Mouse (Mus musculus): ENCODE measurements around the gene Rrp1b.
"Not testable (repeated sequence)": the region's sequence is repeated elsewhere in the genome, so short reads cannot be mapped to it uniquely, and the experiment has no call there.

Rrp1b gene

GRCm38 (mm10) chr17:32024671-32025073 is 11.2 kb upstream of the Rrp1b start:
- in situ Hi-C loops (cut with MboI; ENCODE audit: low pct_unique_long_range_greater_than_20kb in 1 of 2, low sequenced_read_pairs in 2 of 2, unreplicated experiment in 1 of 2), result loop anchor here (5.0 kb wide), 1 partner anchor 347 kb away; the partner anchor contains the start of gene Cryaa (in 2 of the 2)

DNA sequence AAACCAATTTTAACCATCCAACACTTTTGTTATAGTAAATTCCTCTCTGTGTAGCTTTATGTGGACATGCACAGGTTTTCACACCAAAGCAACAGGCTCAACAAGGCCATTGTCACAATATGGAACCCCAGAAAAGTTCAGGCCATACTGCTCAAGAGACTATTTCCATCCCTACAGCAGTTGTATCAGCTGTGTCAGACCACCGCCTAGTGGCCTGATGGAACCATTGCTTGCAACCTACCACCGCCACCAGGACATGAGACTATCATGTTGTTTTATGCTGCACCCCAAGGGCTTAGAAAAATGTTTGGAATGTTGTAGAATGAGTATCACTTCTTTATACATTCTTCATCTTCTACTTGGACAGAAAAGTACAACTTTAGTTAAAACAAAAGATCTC is 10.5 kb upstream of the Rrp1b start:
- in situ Hi-C loops (cut with MboI; ENCODE audit: low pct_unique_long_range_greater_than_20kb in 1 of 2, low sequenced_read_pairs in 2 of 2, unreplicated experiment in 1 of 2), result loop anchor here in 1 of 2 experiments (5.0 kb wide), 1 partner anchor 348 kb away; the partner anchor contains the start of gene Cryaa

- in situ Hi-C loops (cut with MboI; ENCODE audit: low pct_unique_long_range_greater_than_20kb in 1 of 2, low sequenced_read_pairs in 2 of 2, unreplicated experiment in 1 of 2), result loop anchor here in 1 of 2 experiments (5.0 kb wide), 1 partner anchor 350 kb away; the partner anchor contains the start of gene Cryaa
Measured at GRCm38 (mm10) chr17:32027666-32028065, 8.2 kb upstream of the Rrp1b start.

- in situ Hi-C loops (cut with MboI; ENCODE audit: low pct_unique_long_range_greater_than_20kb in 1 of 2, low sequenced_read_pairs in 2 of 2, unreplicated experiment in 1 of 2), result loop anchor here in 1 of 2 experiments (5.0 kb wide), 1 partner anchor 351 kb away; the partner anchor contains the start of gene Cryaa
Measured at GRCm38 (mm10) chr17:32028301-32028700, 7.6 kb upstream of the Rrp1b start.

- in situ Hi-C loops (cut with MboI; ENCODE audit: low pct_unique_long_range_greater_than_20kb in 1 of 2, low sequenced_read_pairs in 2 of 2, unreplicated experiment in 1 of 2), result no loop called here
Measured at GRCm38 (mm10) chr17:32031684-32032083, 4.2 kb upstream of the Rrp1b start.

DNA sequence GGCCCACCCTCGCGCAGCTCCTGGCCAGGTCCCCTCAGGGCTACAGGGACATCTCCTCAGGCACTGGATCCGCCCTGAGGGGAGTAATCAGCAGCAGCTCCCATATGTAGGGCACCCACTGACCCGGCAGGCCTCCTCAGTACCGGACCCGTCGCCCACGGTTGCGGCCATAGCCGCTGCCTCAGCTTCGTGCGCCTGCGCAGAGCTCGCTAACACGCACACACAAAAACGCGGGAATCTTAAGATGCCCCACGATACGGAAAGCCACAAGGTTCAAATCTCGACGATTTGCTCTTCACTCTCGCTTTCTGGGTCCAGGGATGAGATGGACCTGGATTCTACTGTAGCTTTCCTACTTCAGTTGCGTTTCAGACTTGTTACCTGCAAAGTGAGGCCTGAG is 1.6 kb upstream of the Rrp1b start:
- in situ Hi-C loops (cut with MboI; ENCODE audit: low pct_unique_long_range_greater_than_20kb in 1 of 2, low sequenced_read_pairs in 2 of 2, unreplicated experiment in 1 of 2), result no loop called here

- in situ Hi-C loops (cut with MboI; ENCODE audit: low pct_unique_long_range_greater_than_20kb in 1 of 2, low sequenced_read_pairs in 2 of 2, unreplicated experiment in 1 of 2), result no loop called here
Measured at GRCm38 (mm10) chr17:32036509-32037438, 874 bp downstream of the Rrp1b start.

DNA sequence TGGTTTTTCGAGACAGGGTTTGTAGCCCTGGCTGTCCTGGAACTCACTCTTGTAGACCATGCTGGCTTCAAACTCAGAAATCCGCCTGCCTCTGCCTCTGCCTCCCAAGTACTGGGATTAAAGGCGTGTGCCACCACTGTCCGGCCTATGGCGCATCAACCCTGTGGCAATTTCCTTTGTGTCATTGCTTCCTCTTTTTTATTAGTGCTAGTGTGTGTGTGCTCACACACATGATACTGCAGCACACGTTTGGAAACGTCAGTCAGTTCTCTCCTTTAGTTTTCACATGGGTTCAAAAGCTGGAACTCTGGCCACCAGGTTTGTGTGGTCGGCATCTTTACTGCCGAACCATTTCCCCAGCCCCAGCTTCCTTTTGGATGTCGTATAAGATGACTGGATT is 4.4 kb downstream of the Rrp1b start:
- in situ Hi-C loops (cut with MboI; ENCODE audit: low pct_unique_long_range_greater_than_20kb in 1 of 2, low sequenced_read_pairs in 2 of 2, unreplicated experiment in 1 of 2), result no loop called here

- in situ Hi-C loops (cut with MboI; ENCODE audit: low pct_unique_long_range_greater_than_20kb in 1 of 2, low sequenced_read_pairs in 2 of 2, unreplicated experiment in 1 of 2), result no loop called here
Measured at GRCm38 (mm10) chr17:32046541-32046940, 10.6 kb downstream of the Rrp1b start.

DNA sequence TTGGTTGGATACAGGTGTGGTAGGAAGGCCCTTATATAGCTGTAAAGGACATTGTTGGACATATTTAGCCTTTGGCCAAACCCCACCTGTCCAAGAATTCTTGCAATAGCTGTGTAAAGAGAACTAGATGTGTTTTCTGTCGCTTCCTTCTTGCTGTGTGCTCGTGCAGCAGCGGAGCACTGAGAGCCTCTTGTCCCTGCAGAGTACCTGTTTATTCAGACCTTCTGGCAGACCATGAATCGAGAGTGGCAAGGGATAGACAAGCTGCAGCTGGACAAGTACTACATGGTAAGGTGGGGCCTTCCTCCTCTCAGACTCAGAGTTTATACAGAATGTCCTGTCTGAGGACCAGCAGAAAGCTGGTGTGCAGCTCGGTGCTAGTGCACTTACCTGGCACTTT is 12.5 kb downstream of the Rrp1b start:
- in situ Hi-C loops (cut with MboI; ENCODE audit: low pct_unique_long_range_greater_than_20kb in 1 of 2, low sequenced_read_pairs in 2 of 2, unreplicated experiment in 1 of 2), result no loop called here

DNA sequence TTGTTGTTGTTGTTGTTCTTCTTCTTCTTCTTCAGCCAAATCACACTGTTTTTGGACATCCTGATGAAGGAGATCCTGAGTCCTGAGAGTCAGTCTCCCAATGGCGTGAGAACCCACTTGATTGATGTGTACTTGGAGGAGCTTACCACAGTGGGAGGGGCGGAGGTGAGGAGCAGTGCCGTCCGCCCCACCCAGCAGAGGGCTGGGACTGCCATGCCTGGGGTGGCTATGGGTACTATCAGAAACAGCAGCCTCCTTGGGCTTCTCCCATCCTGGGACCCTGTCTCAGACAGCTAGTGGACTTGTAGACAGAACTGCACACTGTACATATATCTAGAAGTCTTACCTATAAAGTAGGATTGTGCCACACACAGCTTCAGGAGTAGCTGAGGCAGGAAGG is 14.0 kb downstream of the Rrp1b start:
- in situ Hi-C loops (cut with MboI; ENCODE audit: low pct_unique_long_range_greater_than_20kb in 1 of 2, low sequenced_read_pairs in 2 of 2, unreplicated experiment in 1 of 2), result no loop called here

DNA sequence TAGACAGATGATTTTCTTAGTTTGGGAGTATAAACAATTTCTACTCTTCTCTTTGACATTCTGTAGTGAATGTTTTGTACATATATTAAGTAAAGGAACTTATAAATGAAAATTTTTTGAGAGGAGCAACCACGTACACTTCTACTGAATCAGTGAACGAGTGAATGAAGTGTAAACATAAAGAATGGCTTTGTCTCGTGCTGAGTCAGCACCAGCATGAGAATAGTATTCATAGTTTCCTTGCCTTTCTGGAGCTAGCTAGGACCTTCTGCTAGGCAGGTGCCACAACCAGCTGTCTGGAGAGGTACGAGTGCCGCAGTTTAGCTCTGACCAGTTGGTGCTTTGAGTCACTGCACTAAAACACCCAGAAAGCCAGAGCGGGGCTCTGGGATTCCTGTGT is 14.7 kb downstream of the Rrp1b start:
- in situ Hi-C loops (cut with MboI; ENCODE audit: low pct_unique_long_range_greater_than_20kb in 1 of 2, low sequenced_read_pairs in 2 of 2, unreplicated experiment in 1 of 2), result no loop called here

- in situ Hi-C loops (cut with MboI; ENCODE audit: low pct_unique_long_range_greater_than_20kb in 1 of 2, low sequenced_read_pairs in 2 of 2, unreplicated experiment in 1 of 2), result no loop called here
Measured at GRCm38 (mm10) chr17:32052237-32053080, 16.6 kb downstream of the Rrp1b start.

DNA sequence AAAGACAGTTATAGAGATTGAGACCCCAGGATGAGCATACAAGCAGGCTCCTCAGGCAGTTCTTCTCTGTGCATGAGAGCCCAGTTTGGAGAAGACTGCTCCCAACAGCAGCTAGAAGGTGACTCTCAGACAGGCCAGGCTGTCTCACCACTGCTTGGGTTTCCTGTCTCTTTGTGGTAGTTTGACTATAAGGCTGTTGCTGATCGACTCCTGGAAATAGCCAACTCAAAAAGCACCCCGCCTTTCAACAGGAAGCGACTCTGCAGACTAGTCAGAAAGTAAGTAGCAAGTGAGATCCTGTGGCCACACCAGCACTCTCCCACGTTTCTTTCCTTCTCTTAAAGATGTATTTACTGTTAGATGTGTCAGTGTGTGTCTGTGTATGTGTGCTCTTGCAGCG is 17.8 kb downstream of the Rrp1b start:
- in situ Hi-C loops (cut with MboI; ENCODE audit: low pct_unique_long_range_greater_than_20kb in 1 of 2, low sequenced_read_pairs in 2 of 2, unreplicated experiment in 1 of 2), result no loop called here

- in situ Hi-C loops (cut with MboI; ENCODE audit: low pct_unique_long_range_greater_than_20kb in 1 of 2, low sequenced_read_pairs in 2 of 2, unreplicated experiment in 1 of 2), result no loop called here
Measured at GRCm38 (mm10) chr17:32057843-32058242, 21.9 kb downstream of the Rrp1b start.

GRCm38 (mm10) chr17:32059084-32059483 is 23.2 kb downstream of the Rrp1b start:
- in situ Hi-C loops (cut with MboI; ENCODE audit: low pct_unique_long_range_greater_than_20kb in 1 of 2, low sequenced_read_pairs in 2 of 2, unreplicated experiment in 1 of 2), result no loop called here

DNA sequence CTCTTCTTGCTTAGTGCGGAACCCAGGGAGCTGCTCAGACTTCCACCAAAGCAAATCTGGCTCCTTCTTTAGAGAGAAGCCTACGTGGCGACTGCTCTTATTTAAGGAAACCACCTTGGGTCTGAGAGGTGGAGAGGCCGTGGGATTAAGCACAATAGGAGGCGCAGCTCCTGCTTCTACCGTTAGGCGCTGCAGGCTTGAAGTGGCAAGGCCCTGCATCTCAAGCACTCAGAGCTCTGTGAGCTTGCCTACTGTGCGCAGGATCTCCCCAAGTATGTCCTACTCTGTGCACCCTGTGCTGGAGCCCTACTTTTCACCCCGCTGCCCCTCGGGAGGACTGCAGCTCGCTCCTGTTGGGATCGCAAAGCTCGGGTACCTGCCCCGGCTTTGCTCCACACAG is 25.3 kb downstream of the Rrp1b start:
- in situ Hi-C loops (cut with MboI; ENCODE audit: low pct_unique_long_range_greater_than_20kb in 1 of 2, low sequenced_read_pairs in 2 of 2, unreplicated experiment in 1 of 2), result no loop called here

DNA sequence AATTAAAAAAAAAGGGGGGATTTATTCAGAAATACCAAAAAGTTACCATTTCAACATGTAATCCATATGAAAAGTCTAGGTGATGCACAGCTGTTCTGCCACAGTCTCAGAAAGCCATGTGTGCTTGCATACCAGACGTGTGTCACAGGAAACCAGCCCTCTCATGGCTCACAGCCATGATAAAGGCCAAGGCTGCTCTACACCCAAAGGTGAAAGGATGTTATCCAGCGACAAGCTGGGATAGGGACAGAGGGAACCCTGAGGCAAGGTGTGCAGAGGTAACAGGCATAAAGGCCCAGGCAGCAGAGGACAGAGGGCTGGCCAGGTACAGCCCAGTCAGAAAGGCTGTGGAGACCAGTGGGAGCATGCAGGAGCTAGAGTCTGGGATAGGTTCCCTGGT is 27.8 kb downstream of the Rrp1b start:
- in situ Hi-C loops (cut with MboI; ENCODE audit: low pct_unique_long_range_greater_than_20kb in 1 of 2, low sequenced_read_pairs in 2 of 2, unreplicated experiment in 1 of 2), result no loop called here

GRCm38 (mm10) chr17:32064762-32065161 is 28.9 kb downstream of the Rrp1b start:
- in situ Hi-C loops (cut with MboI; ENCODE audit: low pct_unique_long_range_greater_than_20kb in 1 of 2, low sequenced_read_pairs in 2 of 2, unreplicated experiment in 1 of 2), result not testable (repeated sequence)
